Mouse (Mus musculus) hindbrain, postnatal 0 days (tissue): ENCODE data around the gene Cdh13. TPM values are rescaled to one million over a fixed set of nuclear protein-coding genes. Genes with fewer than 3 reads are reported as not detected.

Experiments
- ATAC-seq: fragments of 200-750 bp; cut with Nextera tagmentation; 2 replicates; pipeline ENCODE4 v1.8.0; 2017; ENCODE audit warnings: mild to moderate bottlenecking, moderate TSS enrichment, moderate library complexity
- DNase-seq: peaks from one replicate; pipeline ENCODE4 v3.0.0-alpha.2; 2015; ENCODE audit warnings: low spot score
- H3K27ac ChIP-seq: fragments of 300-500 bp; sonication (generic); 2 replicates; pipeline ENCODE4 v1.5.1; 2014; ENCODE audit warnings: mild to moderate bottlenecking
- H3K27me3 ChIP-seq: fragments of 300-500 bp; sonication (generic); 2 replicates; pipeline ENCODE4 v1.6.1; 2014; ENCODE audit warnings: low read length, mixed read lengths; ENCODE audit not compliant: insufficient read depth
- H3K36me3 ChIP-seq: fragments of 300-500 bp; sonication (generic); 2 replicates; pipeline ENCODE4 v1.6.1; 2014; ENCODE audit warnings: low read length, mixed read lengths; ENCODE audit not compliant: insufficient read depth
- H3K4me1 ChIP-seq: fragments of 300-500 bp; sonication (generic); 2 replicates; pipeline ENCODE4 v1.6.1; 2014; ENCODE audit warnings: antibody characterized with exemption, low read length, mixed read lengths; ENCODE audit not compliant: insufficient read depth
- H3K4me2 ChIP-seq: fragments of 300-500 bp; sonication (generic); 2 replicates; pipeline ENCODE4 v1.6.1; 2014; ENCODE audit warnings: low read depth, mild to moderate bottlenecking, low read length, moderate library complexity, mixed read lengths
- H3K4me3 ChIP-seq: fragments of 300-500 bp; sonication (generic); 2 replicates; pipeline ENCODE4 v1.5.1; 2014; ENCODE audit warnings: low read length
- H3K9ac ChIP-seq: fragments of 300-500 bp; sonication (generic); replicated peaks from 2 replicates; pipeline ENCODE4 v1.6.1; 2014; ENCODE audit warnings: mild to moderate bottlenecking, low read length, moderate library complexity, mixed read lengths
- H3K9me3 ChIP-seq: fragments of 300-500 bp; sonication (generic); 2 replicates; pipeline ENCODE4 v1.6.1; 2016; ENCODE audit warnings: low read length, mixed read lengths
- CTCF ChIP-seq: IDR thresholded peaks from 2 replicates; pipeline ENCODE4 v1.5.1; 2016; ENCODE audit warnings: antibody characterized with exemption, control low read depth, low read depth
- WGBS: fragments of 180-500 bp; shearing (Covaris S2); extraction: QIAGEN DNeasy Blood & Tissue Kit; methylation state at CpG from one replicate; pipeline ENCODE4 v1.1.7; 2014; 5-methylcytosine and 5-hydroxymethylcytosine counted together
- polyA plus RNA-seq: library from polyadenylated mRNA; unstranded; fragments of >200 nt; fragmentation: Nextera tagmentation; extraction: Ambion mirVana; gene quantifications from 2 replicates; pipeline ENCODE4 v1.2.1, GENCODE M21; 2015
- total RNA-seq: library from RNA; depleted of rRNA; stranded (reverse); fragments of >200 nt; gene quantifications from 2 replicates; pipeline ENCODE4 v1.2.3, GENCODE M21; 2014

The Cdh13 gene
- total and polyA plus RNA-seq, 2 experiments from 2014 or later, result 137 to 141 TPM

DNA sequence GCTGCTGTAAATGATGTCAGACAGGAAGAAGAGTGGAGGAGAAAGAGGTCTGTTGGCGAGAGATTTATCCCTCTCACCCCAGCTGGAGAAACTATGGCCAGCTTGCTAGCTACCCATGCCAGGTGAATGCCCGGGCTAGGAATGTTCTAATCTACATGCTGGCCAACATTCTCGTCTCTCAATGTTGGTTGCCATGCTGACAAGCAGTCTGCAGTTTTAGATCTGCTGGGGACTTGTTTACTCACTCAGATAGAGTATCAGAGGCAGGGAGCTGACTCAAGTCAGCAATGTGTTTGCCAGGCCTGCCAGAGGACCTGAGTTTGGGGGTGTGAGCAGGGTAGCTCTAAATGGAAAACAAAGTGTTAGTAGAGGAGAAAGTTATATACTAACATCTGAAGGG is 93.3 kb downstream of the Cdh13 start:
- TF ChIP-seq CTCF, result no peak
- Histone ChIP-seq H3K9me3 (no peaks in the 10 kb centered on the region), H3K27me3 (no peaks in the 10 kb centered on the region), H3K4me1 (peaks cover 7% of the 10 kb centered on the region; the same call in 1 of the 2 replicates), H3K36me3 (no peaks in the 10 kb centered on the region), H3K27ac (no peak overlapping the region), H3K9ac (no peak overlapping the region), H3K4me2 (no peak overlapping the region), H3K4me3 (no peak overlapping the region)
- 24% methylated on average over 3 of the region's 3 CpGs for WGBS
- ATAC-seq (peak; percentile 46; the same call in 1 of the 2 replicates), DNase-seq (peak; percentile 67)

DNA sequence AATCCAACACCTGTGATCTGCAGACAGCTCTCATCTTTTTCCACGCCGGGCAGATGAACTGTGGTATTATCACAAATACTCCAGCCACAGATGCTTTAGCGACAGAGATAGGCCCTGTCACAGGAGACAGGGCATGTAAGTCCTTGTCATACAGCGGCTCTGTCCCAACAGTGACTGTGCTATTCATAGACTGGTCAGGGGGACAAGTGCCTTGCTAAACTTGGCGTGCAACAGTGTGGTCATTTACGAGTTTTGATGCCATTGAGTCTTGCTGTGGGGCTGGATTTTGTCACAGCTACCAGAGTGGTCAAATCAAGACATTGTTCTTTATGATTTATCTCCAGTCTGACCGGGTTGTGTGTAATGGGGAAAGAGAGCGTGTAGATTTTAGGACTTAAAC is 95.5 kb downstream of the Cdh13 start:
- Histone ChIP-seq H3K36me3 (no peaks in the 10 kb centered on the region), H3K27ac (peak overlapping the region; percentile 62), H3K4me2 (no peak overlapping the region), H3K9me3 (no peaks in the 10 kb centered on the region), H3K4me1 (peaks cover 7% of the 10 kb centered on the region; the same call in 1 of the 2 replicates), H3K27me3 (no peaks in the 10 kb centered on the region), H3K4me3 (no peak overlapping the region), H3K9ac (no peak overlapping the region)
- DNase-seq (no peak), ATAC-seq (no peak)
- no peak for TF ChIP-seq CTCF
- 63% methylated on average over 8 of the region's 8 CpGs for WGBS

GRCm38 (mm10) chr8:118379657-118380056 is 96.1 kb downstream of the Cdh13 start:
- ATAC-seq (peak; percentile 88), DNase-seq (peak; percentile 78)
- no peak for TF ChIP-seq CTCF

DNA sequence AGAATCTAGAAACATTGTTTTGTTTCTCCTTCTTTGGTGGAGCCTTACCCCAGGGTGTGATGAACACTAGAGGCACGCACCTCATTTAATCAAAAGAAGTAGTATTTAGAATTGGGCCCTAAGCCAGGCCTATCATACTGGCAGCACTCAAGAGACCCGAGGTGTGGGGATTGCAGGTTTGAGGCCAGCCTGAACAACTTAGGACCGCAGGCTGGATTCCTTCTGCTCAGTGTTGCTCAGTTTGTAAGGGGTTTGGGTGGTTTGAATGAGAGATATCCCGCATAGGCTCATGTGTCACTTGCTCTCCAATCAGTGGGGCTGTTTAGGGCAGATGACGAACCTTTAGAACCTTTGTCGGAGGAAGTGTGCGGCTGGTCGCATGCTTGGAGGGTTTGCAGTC is 96.5 kb downstream of the Cdh13 start:
- ATAC-seq (peak; percentile 38; the same call in 1 of the 2 replicates), DNase-seq (no peak)
- Histone ChIP-seq H3K4me2 (no peak overlapping the region), H3K36me3 (no peaks in the 10 kb centered on the region), H3K4me1 (peaks cover 7% of the 10 kb centered on the region; the same call in 1 of the 2 replicates), H3K27ac (peak overlapping the region; percentile 42), H3K4me3 (no peak overlapping the region), H3K27me3 (no peaks in the 10 kb centered on the region), H3K9me3 (no peaks in the 10 kb centered on the region), H3K9ac (no peak overlapping the region)
- TF ChIP-seq CTCF, result no peak
- WGBS, result 28% methylated on average over 8 of the region's 8 CpGs

More at GRCm38 (mm10) chr8:118379657-118380056, 96.1 kb downstream of the Cdh13 start:
- Histone ChIP-seq H3K4me2 (no peak overlapping the region), H3K4me3 (no peak overlapping the region), H3K36me3 (no peaks in the 10 kb centered on the region), H3K27me3 (no peaks in the 10 kb centered on the region), H3K9ac (no peak overlapping the region), H3K27ac (peak overlapping the region; percentile 62), H3K4me1 (peaks cover 7% of the 10 kb centered on the region; the same call in 1 of the 2 replicates), H3K9me3 (no peaks in the 10 kb centered on the region)
- WGBS, result 13% methylated on average over 3 of the region's 3 CpGs

- no peak for DNase-seq
- H3K27ac ChIP-seq, result peak overlapping the region; percentile 42; the same call in 1 of the 2 replicates
Measured at GRCm38 (mm10) chr8:118380782-118381181, 97.2 kb downstream of the Cdh13 start.

GRCm38 (mm10) chr8:118381641-118382040 is 98.1 kb downstream of the Cdh13 start:
- 84% methylated on average over 7 of the region's 7 CpGs for WGBS
- no peak overlapping the region for H3K9ac ChIP-seq
- no peaks in the 10 kb centered on the region for H3K27me3 ChIP-seq
- ATAC-seq (no peak), DNase-seq (no peak)
- no peak overlapping the region for H3K4me2 ChIP-seq
- no peak for TF ChIP-seq CTCF
- no peaks in the 10 kb centered on the region for H3K9me3 ChIP-seq
- H3K36me3 ChIP-seq, result no peaks in the 10 kb centered on the region
- no peak overlapping the region for H3K4me3 ChIP-seq
- no peak overlapping the region for H3K27ac ChIP-seq
- H3K4me1 ChIP-seq, result peaks cover 7% of the 10 kb centered on the region; the same call in 1 of the 2 replicates

More at GRCm38 (mm10) chr8:118380782-118381181, 97.2 kb downstream of the Cdh13 start:
- H3K27me3 ChIP-seq, result no peaks in the 10 kb centered on the region
- no peak overlapping the region for H3K9ac ChIP-seq
- no peak overlapping the region for H3K4me3 ChIP-seq
- no peak for TF ChIP-seq CTCF
- H3K9me3 ChIP-seq, result no peaks in the 10 kb centered on the region
- ATAC-seq, result no peak
- no peak overlapping the region for H3K4me2 ChIP-seq
- peaks cover 7% of the 10 kb centered on the region; the same call in 1 of the 2 replicates for H3K4me1 ChIP-seq
- H3K36me3 ChIP-seq, result no peaks in the 10 kb centered on the region
- WGBS, result 48% methylated on average over 9 of the region's 9 CpGs

DNA sequence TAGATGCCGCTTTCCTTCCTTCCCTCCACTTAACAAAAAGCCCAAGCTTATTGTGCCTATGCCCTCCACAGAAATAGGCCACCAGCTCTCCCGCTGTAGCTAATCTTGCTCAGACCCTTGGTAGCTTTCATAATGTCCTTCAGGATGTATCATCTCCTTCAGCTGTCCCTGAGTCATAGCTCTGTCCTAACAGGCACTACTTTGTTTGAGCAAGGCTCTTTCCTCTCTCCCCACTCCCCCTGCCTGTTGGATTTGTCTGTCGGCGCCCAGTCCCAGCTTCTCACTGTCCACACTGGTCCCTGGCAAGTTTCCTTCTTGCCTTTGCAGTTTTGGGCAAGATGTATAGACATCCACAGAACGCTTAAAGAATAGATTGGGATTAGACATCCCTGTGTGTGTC is 100.8 kb downstream of the Cdh13 start:
- Histone ChIP-seq H3K27ac (no peak overlapping the region), H3K9me3 (no peaks in the 10 kb centered on the region), H3K4me2 (no peak overlapping the region), H3K4me3 (no peak overlapping the region), H3K36me3 (no peaks in the 10 kb centered on the region), H3K9ac (no peak overlapping the region), H3K27me3 (no peaks in the 10 kb centered on the region), H3K4me1 (peaks cover 2% of the 10 kb centered on the region; the same call in 1 of the 2 replicates)
- DNase-seq (no peak), ATAC-seq (no peak)
- TF ChIP-seq CTCF, result no peak
- WGBS, result 91% methylated on average over 5 of the region's 5 CpGs
